Mouse (Mus musculus): ENCODE results near the gene Icam4. TPM values are rescaled to one million over a fixed set of nuclear protein-coding genes. Genes with fewer than 3 reads are reported as not detected.

Gene Icam4
- 0.65 and 0.69 TPM in 2 replicates for polyA plus RNA-seq (2014; fragmentation: Nextera tagmentation; extraction: Ambion mirVana)

DNA sequence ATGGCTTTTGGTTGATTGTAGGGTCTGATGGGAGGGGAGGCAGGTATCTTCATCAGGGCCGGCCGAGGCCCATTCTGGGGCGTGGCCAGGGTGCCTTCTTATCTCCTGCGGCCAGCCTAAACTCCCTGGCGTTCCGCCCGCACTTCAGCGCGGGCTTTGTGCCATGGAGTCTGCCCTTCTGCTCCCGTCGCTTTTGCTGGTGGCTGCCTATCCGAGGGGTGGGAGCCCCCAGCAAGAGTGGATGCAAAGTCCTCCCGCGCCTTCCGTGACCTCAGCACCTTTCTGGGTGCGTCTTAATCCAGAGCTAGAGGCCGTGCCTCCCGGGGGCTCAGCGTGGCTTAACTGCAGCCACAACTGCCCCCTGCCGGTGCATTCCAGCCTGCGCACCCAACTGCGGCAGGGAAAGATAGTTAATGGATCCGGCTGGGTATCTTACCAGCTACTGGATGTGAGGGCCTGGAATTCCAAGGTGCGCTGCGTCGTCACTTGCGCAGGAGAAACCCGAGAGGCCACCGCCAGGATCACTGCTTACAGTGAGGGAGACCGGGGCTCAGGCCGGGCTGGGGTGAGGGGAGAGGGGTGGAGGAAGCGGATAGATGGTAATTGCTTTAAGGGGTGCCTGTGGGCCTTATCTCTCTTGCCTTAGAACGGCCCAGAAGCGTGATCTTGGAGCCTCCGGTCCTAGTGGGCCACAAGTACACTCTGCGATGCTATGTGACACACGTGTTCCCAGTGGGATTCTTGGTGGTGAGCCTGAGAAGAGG lies at the start of gene Icam4:
Gene Icam4 (plus strand): TSS at position 83 of the 764 bp plus-strand sequence.
- 2% methylated on average over 37 of the region's 37 CpGs for WGBS
- Histone ChIP-seq H3K9me3 (ENCODE audit: control insufficient read depth, low read length) (no peaks in the 10 kb centered on the region), H3K36me3 (ENCODE audit: control insufficient read depth, insufficient read depth, low read length) (no peaks in the 10 kb centered on the region), H3K4me1 (ENCODE audit: control insufficient read depth, insufficient read depth, low read length) (peaks cover 33% of the 10 kb centered on the region), H3K9ac (ENCODE audit: low read depth, low read length) (peak within 1 kb of the TSS; percentile 40; the same call in 1 of the 2 replicates), H3K4me3 (ENCODE audit: low read depth, low read length) (peak within 1 kb of the TSS; percentile 52), H3K4me2 (ENCODE audit: low read depth, low read length) (peak within 1 kb of the TSS; percentile 73), H3K27me3 (replicated peaks; ENCODE audit: control insufficient read depth, insufficient read depth, low read length) (peaks cover 54% of the 10 kb centered on the region), H3K27ac (replicated peaks; ENCODE audit: low read depth, low read length) (no peak within 1 kb of the TSS)
- peak; percentile 76 for DNase-seq (ENCODE audit: low spot score)
- no peak for ATAC-seq (ENCODE audit: low read depth)

DNA sequence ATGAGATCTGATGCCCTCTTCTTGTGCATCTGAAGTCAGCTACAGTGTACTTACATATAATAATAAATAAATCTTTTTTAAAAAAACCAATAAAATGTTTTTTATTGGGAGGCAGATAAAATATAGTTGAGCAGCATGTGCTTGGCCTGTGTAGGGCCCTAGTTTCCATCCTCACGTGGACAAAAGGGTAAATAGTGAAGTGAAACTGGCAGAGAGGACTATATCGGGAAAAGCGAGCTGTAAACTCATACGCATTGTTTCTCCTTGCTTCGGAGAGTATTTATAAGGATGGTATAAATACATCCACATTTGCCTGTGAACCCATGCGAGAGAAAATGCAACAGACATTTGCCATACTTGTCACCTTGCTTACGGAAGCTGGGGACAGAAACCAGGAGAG lies 49.4 kb upstream of the Icam4 start:
- Histone ChIP-seq H3K27ac (replicated peaks; ENCODE audit: low read depth, low read length) (no peak overlapping the region), H3K4me1 (ENCODE audit: control insufficient read depth, insufficient read depth, low read length) (peaks cover 16% of the 10 kb centered on the region; the same call in 1 of the 2 replicates), H3K36me3 (ENCODE audit: control insufficient read depth, insufficient read depth, low read length) (no peaks in the 10 kb centered on the region), H3K27me3 (replicated peaks; ENCODE audit: control insufficient read depth, insufficient read depth, low read length) (no peaks in the 10 kb centered on the region), H3K4me3 (ENCODE audit: low read depth, low read length) (no peak overlapping the region), H3K9me3 (ENCODE audit: control insufficient read depth, low read length) (no peaks in the 10 kb centered on the region), H3K4me2 (ENCODE audit: low read depth, low read length) (no peak overlapping the region), H3K9ac (ENCODE audit: low read depth, low read length) (no peak overlapping the region)
- 92% methylated on average over 7 of the region's 7 CpGs for whole genome bisulfite sequencing
- DNase-seq (ENCODE audit: low spot score): no peak
- no peak for ATAC-seq (ENCODE audit: low read depth)

DNA sequence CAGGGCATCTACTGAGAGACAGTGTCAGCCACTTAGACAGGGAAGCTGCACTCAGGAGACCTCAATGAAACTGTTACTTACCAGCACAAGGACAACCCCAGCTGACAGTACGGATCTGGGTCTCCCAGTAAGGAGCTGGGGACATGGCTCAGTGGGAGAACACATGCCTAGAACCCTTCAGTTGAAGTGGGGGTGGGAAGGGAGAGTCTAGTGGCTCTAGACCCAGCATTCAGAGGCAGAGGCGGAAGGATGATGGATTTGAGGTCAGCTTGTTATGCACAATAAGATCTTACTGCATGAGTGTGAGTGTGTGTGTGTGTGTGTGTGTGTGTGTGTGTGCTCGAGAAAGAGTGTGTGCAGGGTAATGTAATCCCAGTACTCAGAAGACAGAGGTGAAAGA lies 47.0 kb upstream of the Icam4 start:
- Histone ChIP-seq H3K9me3 (ENCODE audit: control insufficient read depth, low read length) (no peaks in the 10 kb centered on the region), H3K27me3 (replicated peaks; ENCODE audit: control insufficient read depth, insufficient read depth, low read length) (no peaks in the 10 kb centered on the region), H3K36me3 (ENCODE audit: control insufficient read depth, insufficient read depth, low read length) (no peaks in the 10 kb centered on the region), H3K4me1 (ENCODE audit: control insufficient read depth, insufficient read depth, low read length) (peaks cover 21% of the 10 kb centered on the region), H3K9ac (ENCODE audit: low read depth, low read length) (no peak overlapping the region), H3K27ac (replicated peaks; ENCODE audit: low read depth, low read length) (no peak overlapping the region), H3K4me3 (ENCODE audit: low read depth, low read length) (no peak overlapping the region), H3K4me2 (ENCODE audit: low read depth, low read length) (no peak overlapping the region)
- ATAC-seq (ENCODE audit: low read depth) (no peak), DNase-seq (ENCODE audit: low spot score) (no peak)
- 72% methylated on average over 3 of the region's 3 CpGs for WGBS

DNA sequence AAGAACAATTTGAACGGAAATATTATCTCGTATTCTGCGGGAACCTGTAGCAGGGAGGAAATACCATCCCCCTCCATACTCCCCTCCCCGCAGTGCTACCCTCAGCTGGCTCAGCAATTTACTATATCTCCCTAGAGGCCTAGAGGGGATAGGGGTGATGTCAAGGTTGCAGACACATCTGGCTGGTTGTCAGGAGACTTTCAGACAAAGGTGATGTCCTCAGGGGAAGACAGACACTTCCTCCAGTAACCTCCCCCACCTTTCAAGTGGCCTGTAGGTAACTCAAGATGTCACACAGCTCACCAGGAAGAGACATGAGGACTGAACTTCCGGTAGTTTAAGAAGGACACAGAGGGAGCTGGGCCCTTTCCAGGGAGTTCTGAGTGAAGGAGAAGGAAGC lies 46.0 kb upstream of the Icam4 start:
- WGBS: 9% methylated on average over 5 of the region's 5 CpGs
- Histone ChIP-seq H3K4me2 (ENCODE audit: low read depth, low read length) (no peak overlapping the region), H3K4me1 (ENCODE audit: control insufficient read depth, insufficient read depth, low read length) (peaks cover 29% of the 10 kb centered on the region), H3K36me3 (ENCODE audit: control insufficient read depth, insufficient read depth, low read length) (no peaks in the 10 kb centered on the region), H3K4me3 (ENCODE audit: low read depth, low read length) (no peak overlapping the region), H3K27ac (replicated peaks; ENCODE audit: low read depth, low read length) (no peak overlapping the region), H3K9ac (ENCODE audit: low read depth, low read length) (no peak overlapping the region), H3K27me3 (replicated peaks; ENCODE audit: control insufficient read depth, insufficient read depth, low read length) (no peaks in the 10 kb centered on the region), H3K9me3 (ENCODE audit: control insufficient read depth, low read length) (no peaks in the 10 kb centered on the region)
- DNase-seq (ENCODE audit: low spot score) (peak; percentile 16), ATAC-seq (ENCODE audit: low read depth) (no peak)

DNA sequence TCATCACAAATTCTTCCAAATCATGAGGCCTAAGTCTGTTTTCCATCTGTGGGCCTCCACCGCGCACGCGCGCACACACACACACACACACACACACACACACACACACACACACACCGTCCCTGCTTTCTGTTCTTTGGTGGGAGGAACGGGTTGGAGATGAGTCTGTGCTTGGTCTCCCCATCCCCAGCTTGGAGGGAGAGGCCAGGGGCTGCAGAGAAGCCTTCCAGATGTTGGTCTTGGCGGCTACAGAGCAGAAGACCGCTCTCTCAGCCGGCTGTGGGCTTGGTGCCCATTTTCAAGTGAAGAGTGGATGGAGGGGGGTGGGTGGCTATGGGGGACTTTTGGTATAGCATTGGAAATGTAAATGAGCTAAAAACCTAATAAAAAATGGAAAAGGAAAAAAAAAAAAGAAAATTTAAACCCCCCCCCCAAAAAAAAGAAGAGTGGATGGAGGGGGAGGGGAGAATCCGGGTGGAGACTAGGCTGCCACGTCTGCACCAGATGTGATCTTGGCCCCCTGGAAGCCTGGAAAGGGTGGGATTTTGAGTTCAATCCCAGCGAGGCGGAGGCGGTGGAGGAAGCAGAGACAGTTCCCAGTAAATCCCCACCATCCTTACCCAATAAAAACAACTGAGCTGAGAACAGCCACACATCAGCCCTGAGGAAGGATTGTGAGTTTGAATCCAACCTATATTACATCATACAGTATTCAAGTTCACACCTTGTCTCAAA lies 42.1 kb upstream of the Icam4 start:
- H3K9ac ChIP-seq (ENCODE audit: low read depth, low read length): no peak overlapping the region
- H3K4me1 ChIP-seq (ENCODE audit: control insufficient read depth, insufficient read depth, low read length): peaks cover 37% of the 10 kb centered on the region
- H3K36me3 ChIP-seq (ENCODE audit: control insufficient read depth, insufficient read depth, low read length): no peaks in the 10 kb centered on the region
- DNase-seq (ENCODE audit: low spot score): peak; percentile 95
- WGBS: 36% methylated on average over 15 of the region's 15 CpGs
- H3K4me2 ChIP-seq (ENCODE audit: low read depth, low read length): peak overlapping the region; percentile 16; the same call in 1 of the 2 replicates
- ATAC-seq (ENCODE audit: low read depth): peak; percentile 86
- H3K4me3 ChIP-seq (ENCODE audit: low read depth, low read length): no peak overlapping the region
- H3K9me3 ChIP-seq (ENCODE audit: control insufficient read depth, low read length): no peaks in the 10 kb centered on the region
- H3K27ac ChIP-seq (replicated peaks; ENCODE audit: low read depth, low read length): peak overlapping the region; percentile 89
- no peaks in the 10 kb centered on the region for H3K27me3 ChIP-seq (replicated peaks; ENCODE audit: control insufficient read depth, insufficient read depth, low read length)

DNA sequence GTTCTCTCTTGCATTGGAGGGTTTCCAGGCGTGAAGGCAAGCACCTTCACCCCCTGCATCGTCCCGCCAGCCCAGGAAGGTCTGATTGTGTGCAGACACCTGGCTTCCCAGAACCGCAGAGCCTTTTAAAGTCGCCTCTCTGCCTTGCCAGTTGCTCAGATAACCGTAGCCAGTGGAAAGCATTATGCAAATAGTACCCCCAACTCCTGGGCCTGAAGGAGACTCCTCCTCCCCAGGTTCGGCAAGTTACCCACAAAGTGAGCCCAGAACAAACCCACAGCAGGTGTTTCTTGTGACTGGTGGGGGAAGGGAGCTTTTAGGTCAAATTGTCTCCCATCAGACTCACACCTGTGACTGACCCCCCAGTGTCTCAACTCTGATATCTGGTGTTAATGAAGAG lies 41.2 kb upstream of the Icam4 start:
- WGBS: 25% methylated on average over 7 of the region's 7 CpGs
- ATAC-seq (ENCODE audit: low read depth): no peak
- H3K27me3 ChIP-seq (replicated peaks; ENCODE audit: control insufficient read depth, insufficient read depth, low read length): no peaks in the 10 kb centered on the region
- peaks cover 33% of the 10 kb centered on the region for H3K4me1 ChIP-seq (ENCODE audit: control insufficient read depth, insufficient read depth, low read length)
- H3K4me2 ChIP-seq (ENCODE audit: low read depth, low read length): no peak overlapping the region
- no peak overlapping the region for H3K4me3 ChIP-seq (ENCODE audit: low read depth, low read length)
- peak overlapping the region; percentile 89 for H3K27ac ChIP-seq (replicated peaks; ENCODE audit: low read depth, low read length)
- DNase-seq (ENCODE audit: low spot score): no peak
- no peaks in the 10 kb centered on the region for H3K9me3 ChIP-seq (ENCODE audit: control insufficient read depth, low read length)
- no peak overlapping the region for H3K9ac ChIP-seq (ENCODE audit: low read depth, low read length)
- H3K36me3 ChIP-seq (ENCODE audit: control insufficient read depth, insufficient read depth, low read length): no peaks in the 10 kb centered on the region

DNA sequence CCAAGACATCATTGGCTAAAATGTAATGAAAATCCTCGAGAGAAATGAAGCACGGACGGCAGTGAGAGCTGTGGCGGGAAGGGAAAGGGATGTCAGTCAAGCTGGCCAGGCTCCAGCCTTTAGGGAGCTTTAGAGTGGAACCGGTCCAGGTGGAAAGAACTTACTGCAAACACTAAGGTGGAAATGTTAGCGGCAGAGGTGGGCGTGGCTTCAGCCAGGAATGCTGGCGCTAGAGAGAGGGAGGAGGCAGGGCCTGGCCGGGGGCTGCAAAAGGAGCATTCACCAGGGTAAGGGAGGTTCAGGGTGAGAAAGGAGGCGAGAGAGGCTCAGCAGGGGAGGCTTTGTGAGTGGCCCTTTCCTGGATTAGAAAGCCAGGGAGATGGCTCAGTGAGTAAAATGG lies 38.3 kb upstream of the Icam4 start:
- Histone ChIP-seq H3K27ac (replicated peaks; ENCODE audit: low read depth, low read length) (peak overlapping the region; percentile 70; the same call in 1 of the 2 replicates), H3K27me3 (replicated peaks; ENCODE audit: control insufficient read depth, insufficient read depth, low read length) (no peaks in the 10 kb centered on the region), H3K4me3 (ENCODE audit: low read depth, low read length) (no peak overlapping the region), H3K9me3 (ENCODE audit: control insufficient read depth, low read length) (no peaks in the 10 kb centered on the region), H3K4me1 (ENCODE audit: control insufficient read depth, insufficient read depth, low read length) (peaks cover 26% of the 10 kb centered on the region), H3K9ac (ENCODE audit: low read depth, low read length) (peak overlapping the region; percentile 12; the same call in 1 of the 2 replicates), H3K4me2 (ENCODE audit: low read depth, low read length) (peak overlapping the region; percentile 32), H3K36me3 (ENCODE audit: control insufficient read depth, insufficient read depth, low read length) (no peaks in the 10 kb centered on the region)
- ATAC-seq (ENCODE audit: low read depth): peak; percentile 53; the same call in 1 of the 2 replicates
- 4% methylated on average over 10 of the region's 10 CpGs for WGBS
- peak; percentile 92 for DNase-seq (ENCODE audit: low spot score)

DNA sequence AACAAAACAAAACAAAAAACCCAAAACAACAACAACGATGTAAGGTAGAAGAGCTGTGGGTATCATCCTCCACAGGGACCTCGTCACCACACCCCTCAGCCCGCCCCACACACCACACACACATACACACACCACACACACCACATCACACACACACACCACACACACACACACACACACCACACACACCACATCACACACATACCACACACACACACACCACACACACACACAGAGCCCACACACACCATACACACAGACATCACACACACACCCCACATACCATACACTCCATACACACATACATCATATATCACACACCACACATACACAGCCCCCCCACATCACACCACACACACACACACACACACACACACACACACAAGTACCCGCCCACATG lies 37.6 kb upstream of the Icam4 start:
- no peak overlapping the region for H3K4me2 ChIP-seq (ENCODE audit: low read depth, low read length)
- H3K27ac ChIP-seq (replicated peaks; ENCODE audit: low read depth, low read length): no peak overlapping the region
- no peak overlapping the region for H3K9ac ChIP-seq (ENCODE audit: low read depth, low read length)
- WGBS: 88% methylated on average over 4 of the region's 4 CpGs
- no peaks in the 10 kb centered on the region for H3K36me3 ChIP-seq (ENCODE audit: control insufficient read depth, insufficient read depth, low read length)
- no peaks in the 10 kb centered on the region for H3K27me3 ChIP-seq (replicated peaks; ENCODE audit: control insufficient read depth, insufficient read depth, low read length)
- no peak overlapping the region for H3K4me3 ChIP-seq (ENCODE audit: low read depth, low read length)
- DNase-seq (ENCODE audit: low spot score) (no peak), ATAC-seq (ENCODE audit: low read depth) (no peak)
- H3K9me3 ChIP-seq (ENCODE audit: control insufficient read depth, low read length): no peaks in the 10 kb centered on the region
- H3K4me1 ChIP-seq (ENCODE audit: control insufficient read depth, insufficient read depth, low read length): peaks cover 22% of the 10 kb centered on the region

All from embryonic facial prominence, embryonic 14.5 days (tissue).